Comparison of ENCODE assay signal across 25 mouse cellular contexts in genomic region chr2:119147775-119148174, GRCm38 (mm10). TPM values are rescaled to one million over a fixed set of nuclear protein-coding genes. Genes with fewer than 3 reads are reported as not detected.
DNase-seq lines count a peak whose midpoint lies in the region; ATAC-seq lines count a peak whose summit lies in the region.
"Had no signal": no experiment of that assay in that cellular context is flagged by ENCODE, and none has a peak within 500 bp of the region (broad histone marks: within the 10 kb centered on the region; RNA-seq: fewer than 3 reads in every experiment).

No protein-coding gene starts in this region.

- peak; percentile 42 to 67 for DNase-seq in frontal cortex, postnatal 36 days (ENCODE audit: low spot score in 2 of 2)
- DNase-seq in frontal cortex, postnatal 14 days (ENCODE audit: low spot score in 2 of 2): no peak
- DNase-seq in left cerebral cortex, adult 18-20 months (ENCODE audit: low spot score in 2 of 2): peak; percentile 16 to 55
- DNase-seq in left cerebral cortex, postnatal 10 days (ENCODE audit: extremely low spot score in 1 of 2, low spot score in 2 of 2): no peak
- peak; percentile 73 for DNase-seq in brain, adult 2 months (ENCODE audit: low read depth, low spot score)
- DNase-seq in left cerebral cortex, postnatal 36 days (ENCODE audit: low spot score in 2 of 2): peak; percentile 38 to 46
- no peak for DNase-seq in adrenal gland, postnatal 10 days
- DNase-seq: adrenal gland, postnatal 25 days; cerebellum, adult 18-20 months; cerebellum, postnatal 14 days; gastrocnemius, postnatal 10 days; kidney, adult 18-20 months; liver; lung, adult 2 months; lung, postnatal 14 days; retina, postnatal 1 day; spleen, adult 18-20 months; thymus, adult 18-20 months; thymus, postnatal 25 days had no signal

- intact Hi-C loops in left cerebral cortex, postnatal 10 days (cut with DNase I): loop anchor here (10.0 kb wide), 1 partner anchor 277 kb away; no protein-coding TSS in a partner anchor
- intact Hi-C loops in left cerebral cortex, postnatal 36 days (cut with DNase I): no loop called here

- no peak for ATAC-seq in megakaryocyte, adult 5-6 weeks (ENCODE audit: poor library complexity, severe bottlenecking)
- ATAC-seq: forebrain, embryonic 16.5 days; hindbrain, embryonic 16.5 days; midbrain, embryonic 15.5 days had no signal

RNA-seq across cellular contexts. Expression of gene Rmdn3, which starts 9.1 kb away (rescaled TPM):
- 10 to 100 TPM; 57.3 to 65.9 TPM for total RNA-seq in left cerebral cortex, adult 18-20 months (2021)
- 10 to 100 TPM; 43.2 to 48.4 TPM for total RNA-seq in left cerebral cortex, postnatal 10 days (2021)
- 10 to 100 TPM; 53.4 to 58.1 TPM for total RNA-seq in left cerebral cortex, postnatal 36 days (2021)
- 10 to 100 TPM; 77.3 to 78.7 TPM for total RNA-seq in adrenal gland, postnatal 10 days (2021)
- 7.0 and 10.7 TPM in 2 replicates for total RNA-seq in megakaryocyte, adult 5-6 weeks (2015)
- total RNA-seq in megakaryocyte, adult 5-6 weeks (2017): 15.1 and 20.2 TPM in 2 replicates

RNA-seq across cellular contexts. Expression of gene Gchfr, which starts 19.8 kb away (rescaled TPM):
- total RNA-seq in left cerebral cortex, adult 18-20 months (2021): 1 to 10 TPM in 1 of 2 experiments, under 1 TPM in 1; 0.56 to 1.0 TPM
- under 1 TPM in 1 of 2 experiments, not detected in 1; 0.59 TPM for total RNA-seq in left cerebral cortex, postnatal 10 days (2021)
- not detected for total RNA-seq in left cerebral cortex, postnatal 36 days (2021)
- 10 to 100 TPM; 25.9 to 43.2 TPM for total RNA-seq in adrenal gland, postnatal 10 days (2021)
- not detected in 2 replicates for total RNA-seq in megakaryocyte, adult 5-6 weeks (2015)
- not detected in 2 replicates for total RNA-seq in megakaryocyte, adult 5-6 weeks (2017)
- total RNA-seq: layer of hippocampus, adult 2 months; layer of hippocampus, postnatal 25 days had no signal

RNA-seq across cellular contexts. Expression of gene Gm14137, which starts 26.5 kb away (rescaled TPM):
- total RNA-seq in left cerebral cortex, adult 18-20 months (2021): not detected
- not detected for total RNA-seq in left cerebral cortex, postnatal 10 days (2021)
- total RNA-seq in left cerebral cortex, postnatal 36 days (2021): not detected
- total RNA-seq in adrenal gland, postnatal 10 days (2021): under 1 TPM; 0.15 to 0.24 TPM
- total RNA-seq in megakaryocyte, adult 5-6 weeks (2015): not detected in 2 replicates
- not detected in 2 replicates for total RNA-seq in megakaryocyte, adult 5-6 weeks (2017)
- total RNA-seq: layer of hippocampus, adult 2 months; layer of hippocampus, postnatal 25 days had no signal

RNA-seq across cellular contexts. Expression of gene Rad51, which starts 35.2 kb away (rescaled TPM):
- 1 to 10 TPM in 1 of 2 experiments, under 1 TPM in 1; 0.70 to 1.5 TPM for total RNA-seq in left cerebral cortex, adult 18-20 months (2021)
- total RNA-seq in left cerebral cortex, postnatal 10 days (2021): 1 to 10 TPM; 2.8 to 3.6 TPM
- 1 to 10 TPM in 1 of 2 experiments, under 1 TPM in 1; 0.57 to 1.5 TPM for total RNA-seq in left cerebral cortex, postnatal 36 days (2021)
- total RNA-seq in adrenal gland, postnatal 10 days (2021): 1 to 10 TPM; 9.1 to 9.3 TPM
- 20.7 and 22.1 TPM in 2 replicates for total RNA-seq in megakaryocyte, adult 5-6 weeks (2015)
- total RNA-seq in megakaryocyte, adult 5-6 weeks (2017): 12.3 and 26.8 TPM in 2 replicates

Comparison
In these comparisons a context has a peak if more than half of its experiments do, and no peak if none do; other contexts are left out.
1. DNase-seq: peak in frontal cortex, postnatal 36 days (2 of 2), left cerebral cortex, adult 18-20 months (2 of 2), brain, adult 2 months (single experiment) and left cerebral cortex, postnatal 36 days (2 of 2); none in frontal cortex, postnatal 14 days (0 of 2), left cerebral cortex, postnatal 10 days (0 of 2) and adrenal gland, postnatal 10 days (single experiment).
2. RNA of gene Gchfr, which starts 19.8 kb away (total RNA-seq): 25.9 to 43.2 TPM in adrenal gland, postnatal 10 days; 0.56 to 1.0 TPM in left cerebral cortex, adult 18-20 months, 0.59 TPM in left cerebral cortex, postnatal 10 days, not detected in left cerebral cortex, postnatal 36 days and not detected in megakaryocyte, adult 5-6 weeks; every median in the first group is over 10 times any median in the second.